Mouse (Mus musculus): ENCODE measurements around the gene 5730596B20Rik. TPM values are rescaled to one million over a fixed set of nuclear protein-coding genes. Genes with fewer than 3 reads are reported as not detected.

Gene 5730596B20Rik
- total RNA-seq, 2 experiments from 2014 or later, result not detected

DNA sequence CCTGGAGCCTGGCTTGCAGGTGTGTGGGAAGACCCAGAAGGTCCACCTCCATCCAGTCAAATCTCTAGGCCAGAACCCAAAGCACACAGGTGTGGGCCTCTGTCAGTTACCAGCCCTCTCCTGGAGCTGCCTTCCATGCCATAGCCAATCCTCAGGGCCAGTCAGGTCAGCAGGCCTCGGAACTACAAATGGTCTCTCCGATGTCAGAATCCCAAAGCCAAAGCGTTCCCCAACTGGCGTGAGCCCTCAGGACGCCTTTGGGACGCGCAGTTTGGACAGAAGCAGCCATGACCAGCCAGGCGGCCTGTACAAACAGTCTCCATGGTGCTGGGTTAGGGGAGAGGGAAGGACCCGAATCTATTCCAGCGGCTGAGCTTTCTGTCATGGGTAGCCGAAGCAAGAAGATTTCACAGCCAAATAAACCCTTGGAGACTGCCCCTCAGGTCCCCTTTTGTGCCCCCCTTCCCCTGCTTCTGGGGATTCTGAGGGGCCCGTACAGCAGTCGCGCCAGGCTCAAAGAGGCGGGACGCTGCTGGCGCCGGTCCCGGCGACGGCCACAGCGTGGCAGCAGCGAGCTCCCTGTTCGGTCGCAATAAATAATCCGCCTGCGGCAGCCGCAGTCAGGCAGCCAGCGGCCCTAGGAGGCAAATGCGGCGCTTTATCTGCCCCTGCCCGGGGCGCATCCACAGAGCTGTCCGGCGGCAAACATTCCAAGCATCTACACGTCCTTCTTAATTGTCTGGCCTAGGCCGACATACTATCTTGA lies 34.1 kb downstream of the 5730596B20Rik start:
- peak; percentile 90 for ATAC-seq (ENCODE audit: poor library complexity, severe bottlenecking)

DNA sequence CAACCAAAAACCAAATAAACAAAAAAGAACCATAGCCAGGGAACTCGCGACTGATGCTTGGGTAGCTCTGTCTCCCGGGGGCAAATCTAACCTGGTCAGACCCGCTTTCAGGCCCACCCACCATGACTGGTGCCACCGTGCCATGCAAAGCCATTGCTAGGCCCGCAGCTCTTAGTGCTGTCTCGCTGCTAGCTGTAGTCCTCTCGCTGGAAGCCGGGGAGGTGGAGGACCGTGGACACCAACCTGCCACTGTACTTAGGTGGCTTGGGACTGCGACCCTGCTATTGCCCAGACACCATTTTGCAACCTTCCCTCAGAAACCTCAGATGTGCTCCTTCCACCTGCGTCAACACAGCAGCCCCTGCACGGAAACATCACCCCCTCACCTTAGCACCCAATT lies 34.7 kb downstream of the 5730596B20Rik start:
- no peak for ATAC-seq (ENCODE audit: poor library complexity, severe bottlenecking)

DNA sequence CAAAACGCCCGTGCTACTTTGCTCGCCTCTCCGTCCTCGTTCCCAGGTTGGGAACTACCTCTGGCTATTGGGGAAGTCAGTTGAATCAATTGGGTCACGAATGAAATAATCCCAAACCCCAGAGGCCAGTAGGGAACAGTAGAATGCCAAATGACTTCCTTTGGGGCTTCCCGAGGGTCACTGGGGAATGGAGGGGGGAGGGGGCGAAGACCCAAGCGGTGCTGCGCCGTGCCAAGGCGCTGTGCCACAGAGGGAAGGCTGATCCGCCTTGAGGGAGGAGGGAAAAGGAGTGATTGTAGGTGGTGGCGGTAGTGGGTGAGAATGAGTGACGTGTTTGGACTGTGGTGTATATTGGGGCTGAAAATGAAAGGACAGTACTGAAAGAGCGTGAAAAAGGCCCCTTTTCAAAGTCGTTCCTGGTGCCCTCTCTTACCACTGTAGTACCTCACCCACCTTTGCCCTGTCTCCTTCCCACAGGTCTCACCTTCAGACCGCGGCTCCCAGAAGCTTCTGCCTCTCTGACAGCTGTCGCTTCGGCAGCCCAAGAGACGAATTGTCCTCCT lies 35.3 kb downstream of the 5730596B20Rik start:
- ATAC-seq (ENCODE audit: poor library complexity, severe bottlenecking), result peak; percentile 27; the same call in 1 of the 2 replicates

DNA sequence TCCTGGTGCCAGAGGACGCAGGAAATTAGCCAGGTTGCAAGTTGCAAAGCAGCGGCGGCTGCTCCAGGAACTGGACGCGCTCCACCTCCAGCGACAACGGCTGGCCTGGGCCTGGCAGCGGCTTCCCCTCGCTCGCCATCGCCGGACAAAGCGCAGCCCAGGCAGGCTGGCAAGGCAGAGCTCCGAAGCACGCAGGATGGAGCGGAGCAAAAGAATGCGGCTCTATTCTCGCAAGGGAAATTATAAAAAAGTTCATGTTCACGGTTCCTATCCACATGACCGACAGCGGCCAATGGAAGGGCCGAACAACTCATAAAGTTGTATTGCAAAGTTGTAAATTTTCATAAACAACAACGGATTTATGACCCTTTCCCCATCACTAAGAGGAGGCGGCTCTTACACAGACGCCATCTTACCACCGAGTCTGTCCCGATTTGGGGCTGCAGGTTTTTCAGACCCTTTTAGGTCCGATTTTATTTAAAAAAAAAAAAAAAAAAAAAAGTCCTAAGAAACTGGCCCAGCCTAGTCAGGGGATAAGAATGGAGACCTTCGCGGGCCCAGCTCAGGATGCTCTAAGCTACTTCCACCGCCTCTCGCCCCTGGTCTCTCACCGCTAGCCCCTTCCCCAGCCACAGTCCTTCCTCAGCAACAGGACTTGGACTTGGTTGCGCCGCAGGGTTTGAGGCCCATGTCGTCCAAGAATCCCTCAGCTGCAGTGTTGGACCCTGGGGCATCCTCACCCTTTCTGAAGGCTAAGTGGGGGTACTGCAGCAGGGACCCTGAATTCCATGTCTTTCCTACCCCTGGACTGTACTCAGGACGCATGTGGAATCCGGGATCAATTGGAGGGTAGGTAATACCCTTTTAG lies 36.1 kb downstream of the 5730596B20Rik start, which contains the start of the genes Hoxa3 and Gm28308:
Gene Hoxa3 (minus strand): TSS at position 218 of the 868 bp plus-strand sequence.
Gene Gm28308 (minus strand): TSS at position 221 of the 868 bp plus-strand sequence.
- ATAC-seq (ENCODE audit: poor library complexity, severe bottlenecking), result 0 out of 2 replicates have a peak, but pooled peaks have one; percentile 15

DNA sequence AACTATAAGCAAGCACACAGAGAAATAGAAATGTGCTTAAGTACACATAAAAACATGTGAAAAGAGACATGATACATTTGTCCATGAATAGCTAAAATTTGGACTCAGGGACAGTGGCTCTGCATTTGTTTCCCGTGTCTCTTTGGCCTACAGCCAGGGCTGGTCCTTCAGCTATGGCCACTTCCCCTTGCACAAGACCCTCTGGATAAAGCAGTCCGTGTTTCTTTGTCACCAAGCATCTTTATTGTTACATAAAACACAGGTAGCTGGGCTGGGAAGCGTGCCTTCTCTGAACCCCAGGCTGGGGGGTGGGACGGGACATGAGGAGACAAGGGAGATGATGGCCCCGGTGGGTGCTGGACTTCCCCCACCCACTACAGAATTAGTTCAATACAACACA lies 37.0 kb downstream of the 5730596B20Rik start:
- no peak for ATAC-seq (ENCODE audit: poor library complexity, severe bottlenecking)

DNA sequence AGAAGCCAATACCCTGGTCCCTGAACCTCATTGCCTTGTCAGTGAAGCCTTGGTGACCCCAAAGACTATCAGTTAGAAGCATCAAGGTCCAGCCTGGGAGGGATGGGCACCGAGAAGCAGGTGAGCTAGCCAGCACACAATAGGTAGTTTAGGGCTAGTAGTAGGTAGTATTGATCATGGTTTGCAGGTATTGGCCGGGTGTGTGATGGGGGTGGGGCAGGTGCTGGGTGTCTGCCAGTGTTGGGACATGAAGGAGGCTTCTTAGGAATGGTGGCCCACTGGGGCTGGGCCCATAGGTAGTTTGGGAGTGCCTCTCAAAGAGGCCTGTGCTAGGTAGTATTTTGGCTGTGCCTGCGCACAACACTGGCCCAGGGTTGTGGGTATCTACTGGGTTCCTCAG lies 37.8 kb downstream of the 5730596B20Rik start:
- ATAC-seq (ENCODE audit: poor library complexity, severe bottlenecking), result no peak

DNA sequence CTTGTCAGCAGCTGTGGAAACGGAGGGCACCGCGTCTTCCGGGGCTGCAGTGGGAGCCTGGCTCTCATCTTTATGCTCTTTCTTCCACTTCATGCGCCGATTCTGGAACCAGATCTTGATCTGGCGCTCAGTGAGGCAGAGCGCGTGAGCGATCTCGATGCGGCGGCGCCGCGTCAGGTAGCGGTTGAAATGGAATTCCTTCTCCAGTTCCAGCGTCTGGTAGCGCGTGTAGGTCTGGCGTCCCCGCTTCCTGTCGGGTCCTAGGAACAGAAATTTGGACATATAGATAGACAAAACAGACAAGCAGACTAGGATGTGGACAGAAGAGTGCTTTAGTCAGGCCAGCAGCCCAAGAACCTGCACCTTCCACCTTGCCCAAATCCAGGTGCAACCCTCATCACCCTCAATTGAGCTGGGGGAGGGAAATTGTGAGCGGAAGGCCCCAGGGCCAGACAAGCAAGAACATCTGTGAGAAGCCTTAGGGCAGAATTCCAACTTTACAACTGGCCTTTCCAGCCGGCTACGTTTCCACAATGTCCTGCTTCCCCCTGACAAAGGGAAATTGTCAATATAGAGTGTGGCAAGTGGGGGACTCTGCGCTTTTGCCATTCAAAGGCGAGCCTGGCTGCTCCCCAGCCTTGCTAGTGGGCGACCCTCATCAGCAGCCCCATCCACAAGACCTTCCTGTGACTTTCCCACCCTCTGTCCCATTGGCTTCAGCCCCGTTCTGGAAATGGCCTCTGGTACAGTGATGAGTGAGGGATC lies 38.7 kb downstream of the 5730596B20Rik start:
- no peak for ATAC-seq (ENCODE audit: poor library complexity, severe bottlenecking)

DNA sequence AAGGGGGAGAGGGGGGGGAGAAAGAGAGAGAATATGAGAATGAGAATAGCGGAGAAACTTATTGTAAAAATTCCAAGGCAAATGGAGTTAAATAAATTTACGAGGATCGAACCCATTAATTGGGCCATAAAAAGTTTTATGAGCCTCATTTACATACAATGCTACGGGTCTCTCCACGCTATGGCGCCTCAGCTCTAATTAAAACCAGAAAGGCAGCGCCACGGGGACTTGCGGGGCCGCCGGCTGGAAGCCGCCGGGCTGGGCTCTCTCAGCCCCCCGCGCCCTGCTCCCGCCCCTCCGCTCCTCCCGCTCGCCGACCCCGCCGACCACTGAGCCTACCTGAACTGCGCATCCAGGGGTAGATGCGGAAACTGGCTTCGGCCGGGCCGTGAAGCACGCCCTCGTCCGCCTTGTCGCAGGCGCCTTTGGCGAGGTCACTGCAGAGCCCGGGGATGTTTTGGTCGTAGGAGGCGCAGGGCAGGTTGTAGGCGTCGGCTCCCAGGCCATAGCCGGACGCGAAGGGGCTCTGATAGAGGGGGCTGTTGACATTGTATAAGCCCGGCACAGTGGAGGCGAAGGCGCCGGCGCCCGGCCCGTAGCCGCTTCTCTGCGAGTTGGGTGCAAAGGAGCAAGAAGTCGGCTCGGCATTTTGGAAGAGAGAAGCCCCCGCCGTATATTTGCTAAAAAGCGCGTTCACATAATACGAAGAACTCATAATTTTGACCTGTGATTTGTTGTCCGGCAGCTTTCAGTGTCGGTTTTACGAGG lies 39.6 kb downstream of the 5730596B20Rik start:
- ATAC-seq (ENCODE audit: poor library complexity, severe bottlenecking), result 0 out of 2 replicates have a peak, but pooled peaks have one; percentile 2

DNA sequence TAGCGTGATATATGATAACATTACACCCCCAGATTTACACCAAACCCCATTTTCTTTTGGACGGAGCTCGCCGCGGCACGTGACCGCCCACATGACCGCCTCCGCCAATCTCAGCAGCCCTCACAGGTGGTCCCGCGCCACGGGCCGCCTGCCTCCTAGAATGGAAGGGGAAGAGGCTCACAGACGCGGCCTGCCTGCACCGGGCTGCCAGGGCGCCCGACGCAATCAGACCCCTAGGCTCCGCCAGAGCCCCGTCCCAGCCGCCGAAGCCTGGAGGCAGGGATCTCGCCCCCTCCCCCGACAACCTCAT lies 40.1 kb downstream of the 5730596B20Rik start:
- ATAC-seq (ENCODE audit: poor library complexity, severe bottlenecking), result peak; percentile 35

DNA sequence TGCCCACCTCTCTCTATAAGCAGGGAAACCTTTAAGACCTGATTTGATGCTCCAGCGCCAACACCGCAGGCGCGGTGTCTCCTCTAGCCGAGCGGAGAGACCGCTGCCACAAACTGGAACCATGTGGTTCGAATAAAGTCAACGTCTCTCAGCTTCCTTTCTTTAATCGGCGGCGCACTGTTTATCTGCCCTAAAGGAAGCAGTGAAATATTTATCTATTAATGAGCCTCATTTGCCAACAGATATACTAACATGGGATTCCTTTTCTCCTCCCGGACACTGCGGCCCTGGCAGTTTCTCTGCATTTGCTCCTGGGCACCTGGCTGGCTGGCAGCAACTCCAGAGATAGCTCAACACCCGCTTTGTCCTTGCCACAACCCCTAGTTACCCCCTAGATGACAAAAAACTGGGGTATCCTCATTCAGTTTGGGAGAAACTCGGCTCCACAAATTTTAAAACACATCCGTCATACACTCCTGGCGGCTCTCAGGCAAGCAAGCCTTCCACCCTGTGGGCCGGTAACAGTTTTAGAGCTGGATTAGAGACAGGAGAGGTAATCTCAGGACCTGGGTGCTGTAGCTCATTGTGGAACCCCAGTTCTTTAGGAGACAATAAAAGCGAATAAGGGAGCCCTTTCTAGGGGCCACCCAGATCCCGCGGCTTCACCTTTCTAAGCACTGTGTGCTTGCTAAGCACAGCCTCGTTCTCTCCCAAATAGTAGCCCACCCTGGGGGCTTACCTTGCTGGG lies 40.8 kb downstream of the 5730596B20Rik start:
- ATAC-seq (ENCODE audit: poor library complexity, severe bottlenecking), result no peak

DNA sequence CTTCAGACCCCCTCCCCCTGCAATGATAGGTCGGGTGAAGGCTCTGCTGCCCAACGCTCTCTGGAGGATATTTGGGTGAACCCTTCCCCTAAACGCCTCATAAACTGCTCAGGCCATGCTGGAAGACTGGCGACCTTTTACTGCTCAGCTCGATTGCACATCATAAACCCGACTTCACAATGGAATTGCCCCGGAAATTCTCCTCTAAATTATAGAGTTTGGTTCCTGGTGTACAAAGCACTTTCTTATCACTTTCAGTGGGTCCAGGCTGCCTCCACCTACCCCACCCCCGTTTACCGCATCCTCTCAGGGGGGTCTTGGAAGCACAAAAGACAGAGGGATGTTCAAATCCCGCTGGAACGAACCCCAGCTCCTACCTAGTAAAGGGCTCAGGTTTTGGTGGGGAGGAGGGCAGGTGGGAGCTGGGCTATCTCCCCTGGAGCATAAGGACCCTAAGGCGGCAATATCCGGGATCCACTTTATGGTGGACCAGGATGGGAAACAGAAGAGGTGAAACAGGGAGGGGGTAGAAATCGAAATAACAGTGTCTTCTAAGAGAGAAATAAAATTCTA lies 41.4 kb downstream of the 5730596B20Rik start:
- no peak for ATAC-seq (ENCODE audit: poor library complexity, severe bottlenecking)

DNA sequence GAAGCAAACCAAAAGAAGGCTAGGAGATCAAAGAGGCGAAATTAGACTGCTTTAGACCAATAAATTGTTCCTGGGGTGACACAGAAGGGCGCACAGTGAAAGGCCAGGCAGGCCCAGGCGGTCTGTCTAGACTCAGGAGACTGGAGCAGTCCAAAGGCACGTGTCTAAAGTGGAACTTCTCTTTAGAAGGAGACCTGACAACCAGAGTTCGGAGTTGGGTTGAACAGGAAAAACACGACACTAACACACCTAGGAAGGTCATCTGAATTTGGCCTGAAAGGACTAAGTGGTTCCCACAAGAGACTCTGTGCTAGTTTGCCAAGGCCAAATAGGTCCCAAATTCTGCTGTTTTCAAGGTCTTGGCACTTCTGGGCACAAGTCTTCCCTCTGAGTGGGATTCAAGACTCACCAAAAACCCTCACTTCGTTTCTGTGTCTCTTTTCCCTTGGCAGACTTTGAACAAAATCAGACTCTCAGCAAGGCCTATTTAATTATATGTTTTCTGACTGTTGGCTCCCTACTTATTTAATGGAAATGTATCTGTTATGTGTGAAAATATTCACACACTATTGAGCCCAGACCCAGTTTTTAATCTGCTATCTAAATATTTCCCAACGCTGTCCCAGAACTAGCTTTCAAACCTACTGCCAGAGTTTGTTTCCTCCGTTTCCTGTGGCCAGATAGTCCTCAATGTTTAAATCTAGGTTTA lies 42.1 kb downstream of the 5730596B20Rik start:
- ATAC-seq (ENCODE audit: poor library complexity, severe bottlenecking), result no peak

DNA sequence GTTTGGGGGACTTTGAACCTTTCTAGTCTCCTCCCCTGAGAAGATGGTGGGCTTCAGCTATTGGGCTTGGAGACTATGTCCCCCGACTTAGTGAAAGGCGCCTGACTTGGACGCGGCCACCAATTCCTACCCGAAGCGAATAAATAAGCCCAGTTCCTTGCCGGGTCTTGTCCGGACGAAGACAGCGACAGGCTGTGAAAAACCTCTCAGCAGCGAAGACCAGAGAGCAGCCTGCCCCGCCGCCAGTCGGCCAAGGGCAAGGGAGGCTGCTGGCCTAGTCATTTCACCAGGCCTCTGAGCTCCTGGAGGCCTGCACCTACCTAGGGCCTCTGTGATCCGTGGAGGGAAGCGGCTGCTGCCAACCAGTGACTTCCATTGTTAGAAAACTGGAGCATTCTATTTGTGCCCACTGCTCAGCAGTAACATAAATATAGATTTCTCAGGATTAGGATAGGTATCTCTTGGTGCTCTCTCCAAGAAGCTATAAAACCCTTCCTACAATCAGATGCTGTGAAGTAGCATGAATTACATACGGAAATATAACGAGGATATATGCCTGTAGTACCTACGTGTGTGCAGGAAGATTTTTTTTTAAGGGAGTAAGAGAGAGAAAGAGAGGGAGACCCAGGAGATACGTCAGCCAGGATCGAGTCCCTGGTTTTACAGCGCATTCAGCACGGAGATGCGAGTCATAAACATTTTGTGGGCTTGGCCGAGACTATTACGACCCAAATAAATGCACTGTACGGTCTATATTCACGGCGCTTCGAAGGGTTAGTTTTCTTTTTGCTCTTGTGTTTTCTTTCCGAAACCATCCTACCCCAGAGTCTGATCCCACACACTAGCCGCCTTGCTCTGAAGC lies 42.9 kb downstream of the 5730596B20Rik start:
- ATAC-seq (ENCODE audit: poor library complexity, severe bottlenecking), result no peak

DNA sequence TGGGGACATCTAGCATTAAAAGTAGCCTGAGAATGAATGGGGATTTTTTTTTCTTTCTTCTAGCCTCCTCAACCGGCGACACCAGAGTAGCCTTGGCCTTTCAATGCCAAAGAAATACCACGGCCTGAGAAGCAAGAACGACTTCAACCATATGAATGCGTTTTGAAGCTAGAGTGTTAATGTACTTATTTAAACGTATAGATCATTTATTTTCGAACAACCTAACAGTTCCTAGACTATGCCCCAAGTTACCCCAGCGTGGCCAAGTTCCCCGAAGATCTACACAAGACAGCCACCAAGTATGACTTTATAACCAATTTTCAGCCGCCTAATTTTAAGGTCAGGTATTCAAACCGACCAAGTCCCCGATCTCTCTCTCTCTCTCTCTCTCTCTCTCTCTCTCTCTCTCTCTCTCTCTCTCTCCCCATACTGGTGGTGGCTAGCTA lies 43.6 kb downstream of the 5730596B20Rik start:
- ATAC-seq (ENCODE audit: poor library complexity, severe bottlenecking), result no peak

DNA sequence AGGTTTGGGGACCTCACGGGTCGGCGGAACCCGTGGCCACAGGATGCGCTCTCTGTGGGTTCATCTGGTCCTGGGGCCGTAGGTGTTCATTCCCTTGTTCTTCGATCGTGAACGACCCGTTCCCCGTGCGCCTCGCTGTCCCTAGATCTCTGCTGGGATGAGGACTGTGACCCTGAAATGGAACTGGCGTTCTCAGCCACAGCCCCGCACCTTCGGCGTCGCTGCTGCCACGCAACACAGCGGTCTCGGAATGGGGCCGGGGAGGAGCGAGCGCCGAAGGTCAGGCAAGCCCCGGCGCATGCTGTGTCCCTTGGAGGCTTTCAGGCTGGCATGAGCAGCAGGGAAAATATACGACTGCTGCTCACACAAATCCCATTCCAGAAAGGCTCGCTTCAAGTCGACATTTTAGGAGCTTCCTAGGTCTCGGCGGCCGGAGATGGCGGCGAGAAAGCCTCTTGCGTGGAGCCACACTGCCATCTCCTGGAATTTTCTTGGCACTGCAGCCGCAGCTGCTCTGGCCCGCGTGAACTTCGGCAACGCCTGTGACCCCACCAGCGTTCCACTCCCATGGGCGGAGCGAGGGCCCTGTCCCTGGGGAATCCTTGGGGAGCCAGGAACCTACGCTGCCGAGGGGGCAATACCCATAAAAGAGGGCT lies 44.2 kb downstream of the 5730596B20Rik start, which contains the start of gene Hoxa7:
Gene Hoxa7 (minus strand): TSS at position 518 of the 656 bp plus-strand sequence.
- ATAC-seq (ENCODE audit: poor library complexity, severe bottlenecking), result peak; percentile 82

DNA sequence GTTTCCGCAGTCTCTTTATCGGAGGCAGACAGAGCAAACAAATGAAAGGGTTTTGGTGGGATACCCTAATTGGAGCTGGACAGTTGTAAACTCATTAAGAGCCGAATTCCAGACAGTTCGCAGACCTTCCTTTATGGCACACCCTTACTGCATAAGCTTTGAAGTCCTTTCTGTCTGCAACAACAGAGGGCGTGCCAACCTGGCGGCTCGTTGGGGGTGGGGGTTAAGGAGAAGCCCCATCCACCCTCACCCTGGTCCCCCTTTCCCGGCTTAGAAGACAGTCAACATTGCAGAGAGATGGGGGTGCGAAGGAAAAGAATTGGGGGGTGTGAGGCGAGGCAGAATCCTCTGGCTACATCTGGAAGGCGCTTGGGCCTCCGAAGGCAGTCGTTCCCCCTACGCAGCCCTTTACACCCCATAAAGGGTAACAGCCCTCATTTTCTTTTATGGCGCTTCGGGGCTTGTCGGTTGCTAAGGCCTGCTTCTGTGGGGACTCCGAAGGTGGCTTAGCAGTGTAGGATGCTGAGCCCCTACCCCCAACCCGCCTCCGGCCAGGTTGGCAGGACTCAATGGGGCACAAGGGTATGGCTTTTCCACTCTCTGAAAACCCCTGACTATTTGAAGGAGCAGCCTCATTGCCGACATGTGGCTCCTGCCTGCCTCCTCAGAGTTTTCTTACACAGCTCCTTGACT lies 44.8 kb downstream of the 5730596B20Rik start:
- ATAC-seq (ENCODE audit: poor library complexity, severe bottlenecking), result no peak

Data from megakaryocyte, adult 5-6 weeks (primary cell).